Mouse (Mus musculus): ENCODE measurements around the gene Man1a.

Man1a gene

DNA sequence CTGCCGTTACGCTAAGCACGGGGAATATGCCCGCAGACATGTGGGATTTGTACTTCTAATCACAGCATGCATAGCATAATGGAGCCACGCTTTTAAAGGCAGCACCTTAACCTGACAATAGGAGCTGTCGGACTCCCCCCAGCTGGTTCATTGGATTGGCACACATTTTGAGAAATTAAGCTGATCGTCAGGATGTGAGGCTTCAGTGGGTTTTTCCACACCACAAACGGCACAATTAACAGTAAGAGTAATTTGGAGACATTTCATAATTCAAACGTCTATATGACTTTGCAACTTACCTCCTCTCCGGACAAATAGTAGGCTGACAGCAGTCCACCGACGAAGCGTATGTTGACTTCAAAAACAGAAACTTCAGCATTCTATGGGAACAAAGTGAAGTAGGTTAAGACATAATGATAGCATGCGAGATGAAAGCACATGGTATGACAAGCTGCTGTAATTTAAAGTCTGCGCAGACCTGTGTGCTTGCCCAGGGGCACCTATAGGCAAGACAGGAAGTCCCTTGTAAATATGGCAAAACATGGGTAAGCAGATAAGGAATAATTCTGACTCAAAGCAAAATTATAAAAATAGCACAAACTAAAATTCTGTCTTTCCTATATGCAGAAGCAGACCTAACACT, 62.2 kb downstream of the Man1a start:
- no peak for DNase-seq (ENCODE audit: low read depth)

DNA sequence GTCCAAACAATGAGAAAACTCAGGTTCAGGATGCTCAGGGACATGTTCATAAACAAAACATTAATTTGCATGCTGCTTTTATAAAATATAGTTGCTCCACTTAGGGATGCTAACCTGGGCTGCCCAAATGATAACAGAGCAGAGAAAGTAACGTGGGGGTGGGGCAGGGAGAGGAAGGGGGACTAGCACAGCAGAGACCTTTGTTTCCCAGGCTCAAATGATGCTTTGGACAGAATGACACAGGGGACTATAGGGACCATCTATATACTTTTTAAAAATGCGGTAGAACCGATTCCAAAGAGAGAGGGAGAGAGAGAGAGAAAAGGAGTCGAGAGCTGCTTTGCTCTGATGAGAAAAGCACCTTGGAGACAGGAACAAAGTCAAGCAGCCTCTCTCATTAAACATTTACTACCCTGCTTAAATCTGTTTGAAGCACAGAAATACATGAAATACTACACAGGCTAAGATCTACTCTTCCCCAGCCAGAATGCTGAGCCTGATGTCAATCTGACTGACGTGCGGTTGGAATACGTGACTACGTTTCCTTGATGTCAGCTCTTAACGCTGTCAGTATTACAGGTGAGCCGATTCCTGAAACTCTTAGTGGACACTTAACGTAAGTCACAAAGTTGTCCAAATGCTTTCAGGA, 63.1 kb downstream of the Man1a start:
- DNase-seq (ENCODE audit: low read depth) = no peak

DNA sequence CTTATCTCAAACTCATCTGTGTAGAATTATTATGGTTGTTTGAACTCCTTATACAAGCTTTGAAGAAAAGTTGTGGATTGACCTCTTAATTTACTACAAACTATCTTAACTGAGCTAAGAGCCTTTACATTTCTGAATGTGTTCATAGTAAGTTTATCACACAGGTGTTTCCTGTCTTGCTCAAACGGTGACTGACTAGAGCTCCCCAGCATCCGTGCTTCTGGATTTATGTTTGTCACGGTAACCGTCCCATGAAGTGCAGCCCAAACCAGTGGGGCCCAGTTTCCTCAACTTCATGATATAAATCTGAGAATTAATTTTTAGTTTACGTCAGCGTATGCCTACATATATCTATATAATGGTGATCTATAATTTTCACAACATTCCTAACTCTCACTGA, 67.3 kb downstream of the Man1a start:
- DNase-seq (ENCODE audit: low read depth) = peak; percentile 44

DNA sequence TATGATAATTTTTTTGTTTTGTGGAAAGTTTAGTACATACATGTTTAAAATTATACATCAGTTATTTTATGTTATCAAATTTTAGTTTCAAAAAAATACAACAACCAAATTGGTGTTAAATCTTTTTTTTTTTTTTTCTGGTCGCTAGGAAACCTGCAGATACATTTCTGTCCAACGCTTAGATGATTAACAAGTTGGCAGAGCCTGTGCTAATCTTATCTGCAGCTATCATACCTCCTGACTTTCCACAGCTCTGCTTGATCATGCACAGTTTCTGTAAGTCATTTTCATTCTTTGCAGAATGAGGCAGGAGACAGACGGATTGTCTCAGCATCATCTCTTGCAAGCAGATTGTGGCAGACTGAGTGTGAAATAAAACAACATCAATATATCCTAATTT, 69.5 kb downstream of the Man1a start:
- no peak for DNase-seq (ENCODE audit: low read depth)

DNA sequence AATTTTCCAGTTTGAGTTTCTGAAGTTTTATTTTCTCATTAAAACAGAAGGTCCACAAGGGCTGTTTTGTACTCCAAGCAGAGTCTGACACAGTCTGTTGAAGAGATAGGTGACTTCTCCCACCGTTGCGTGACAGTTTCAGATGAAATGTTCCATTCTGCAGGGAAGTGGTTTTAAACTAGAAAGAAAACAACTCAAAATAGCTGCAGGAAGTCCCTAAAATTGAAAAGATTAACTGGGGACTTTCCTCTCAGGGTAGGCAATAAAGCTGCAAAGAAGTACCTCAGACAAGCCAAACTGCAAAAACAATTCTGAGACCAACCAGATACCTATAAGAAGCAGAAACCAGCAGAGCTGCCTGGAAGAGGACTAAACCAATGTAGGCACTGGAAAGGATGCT, 70.6 kb downstream of the Man1a start:
- DNase-seq (ENCODE audit: low read depth) = peak; percentile 71

DNA sequence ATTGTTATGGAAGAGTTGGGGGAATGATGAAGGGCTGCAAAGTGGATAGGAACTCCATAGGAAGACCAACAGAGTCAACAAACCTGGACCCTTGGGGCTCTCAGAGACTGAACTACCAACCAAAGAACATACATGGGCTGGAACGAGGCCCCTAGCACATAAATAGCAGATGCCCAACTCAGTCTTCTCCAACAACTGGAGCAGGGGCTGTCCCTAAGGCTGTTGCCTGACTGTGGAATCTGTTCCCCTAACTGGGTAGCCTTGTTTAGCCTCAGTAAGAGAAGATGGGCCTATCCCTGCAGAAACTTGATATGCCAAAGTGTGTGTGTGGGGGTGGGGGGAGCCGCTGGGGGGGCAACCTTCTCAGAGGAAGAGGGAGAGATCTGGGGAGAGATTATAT, 73.5 kb downstream of the Man1a start:
- DNase-seq (ENCODE audit: low read depth) = no peak

DNA sequence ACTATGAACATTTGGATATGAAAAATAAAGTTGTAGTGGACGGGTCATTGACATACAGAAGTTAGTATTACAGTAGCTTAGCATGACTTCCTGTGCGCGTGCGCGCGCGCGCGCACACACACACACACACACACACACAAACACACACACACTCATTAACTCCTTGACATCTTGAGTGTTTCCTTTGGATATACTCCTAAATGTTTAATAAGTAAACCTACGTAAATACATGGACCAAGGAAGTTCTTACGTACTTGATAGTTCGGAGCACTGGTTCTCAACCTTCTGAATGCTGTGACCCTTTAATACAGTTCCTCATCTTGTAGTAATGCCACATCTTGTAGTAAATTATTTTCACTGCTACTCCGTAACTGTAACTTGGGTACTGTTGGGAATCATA, 79.1 kb downstream of the Man1a start:
- no peak for DNase-seq (ENCODE audit: low read depth)

DNA sequence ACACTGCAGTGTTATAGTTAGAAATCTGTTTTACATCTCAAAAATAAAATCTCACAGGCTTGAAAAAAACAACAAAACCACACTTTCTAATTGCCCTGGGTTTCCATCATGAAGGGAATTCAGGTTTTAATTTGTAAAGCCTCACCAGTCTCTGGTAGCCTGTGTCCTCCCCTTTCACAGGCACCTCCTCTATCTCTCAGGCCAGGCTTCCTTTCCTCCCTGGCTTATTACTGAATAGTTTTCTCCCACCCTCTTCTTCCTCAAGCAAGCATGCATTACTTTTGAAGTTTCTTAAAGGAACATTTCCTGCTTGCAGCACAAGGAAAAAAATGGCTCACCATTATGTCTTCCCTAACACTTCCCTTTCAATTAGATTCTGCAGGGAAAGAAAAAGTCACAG, 80.2 kb downstream of the Man1a start:
- DNase-seq (ENCODE audit: low read depth) = no peak

DNA sequence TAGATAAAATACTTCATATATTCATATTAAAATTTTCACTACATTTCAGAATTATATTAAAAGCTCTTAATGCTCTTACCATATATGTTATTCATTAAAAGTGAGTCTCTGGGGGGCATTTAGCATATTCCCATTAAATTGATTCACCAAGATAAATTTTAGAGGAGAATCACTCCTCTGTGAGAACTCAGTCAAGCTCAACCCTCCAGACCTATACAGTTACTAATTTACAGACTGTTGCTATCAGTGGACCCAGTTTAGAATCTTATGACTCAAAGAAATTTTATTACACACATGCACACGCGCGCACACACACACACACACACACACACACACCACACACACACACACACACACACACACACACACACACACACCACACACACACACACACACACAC, 81.8 kb downstream of the Man1a start:
- DNase-seq (ENCODE audit: low read depth) = no peak

DNA sequence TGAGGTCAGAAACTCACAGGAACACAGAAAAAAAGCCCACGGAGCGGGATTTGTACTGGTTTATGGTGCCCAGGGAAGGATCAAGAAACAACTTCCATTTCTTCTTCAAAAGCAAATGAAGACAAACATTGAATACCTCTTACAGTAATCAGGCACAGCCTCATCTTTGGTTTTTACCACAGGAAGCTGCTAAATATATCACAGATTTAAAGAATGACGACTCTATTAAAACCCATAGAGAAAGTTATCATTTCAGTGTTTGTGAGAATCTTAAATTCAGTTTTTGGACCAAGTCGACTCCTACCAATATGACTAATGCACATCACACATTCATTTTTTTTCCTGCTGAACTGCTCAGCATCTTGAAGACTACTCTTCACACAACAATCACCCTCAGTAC, 86.0 kb downstream of the Man1a start:
- no peak for DNase-seq (ENCODE audit: low read depth)

DNA sequence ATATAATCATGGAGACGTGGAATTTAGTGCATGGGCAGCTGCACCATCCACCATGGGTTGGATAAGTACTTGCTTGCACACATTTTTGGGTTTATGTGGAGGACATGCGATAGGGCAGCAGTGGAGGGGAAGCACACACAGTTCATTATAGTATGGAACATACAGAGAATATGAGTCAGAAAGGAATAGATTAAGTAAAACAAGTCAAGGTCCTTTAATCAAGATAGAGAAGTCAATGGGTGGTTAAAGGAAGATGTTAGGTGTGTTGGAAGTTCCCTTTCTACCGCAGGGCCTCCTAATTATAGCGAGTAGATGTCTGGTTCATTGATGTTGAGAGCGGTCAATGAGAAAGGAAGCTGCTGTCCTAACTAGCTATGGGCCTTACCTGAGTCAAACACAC, 91.5 kb downstream of the Man1a start:
- peak; percentile 16 for DNase-seq (ENCODE audit: low read depth)

DNA sequence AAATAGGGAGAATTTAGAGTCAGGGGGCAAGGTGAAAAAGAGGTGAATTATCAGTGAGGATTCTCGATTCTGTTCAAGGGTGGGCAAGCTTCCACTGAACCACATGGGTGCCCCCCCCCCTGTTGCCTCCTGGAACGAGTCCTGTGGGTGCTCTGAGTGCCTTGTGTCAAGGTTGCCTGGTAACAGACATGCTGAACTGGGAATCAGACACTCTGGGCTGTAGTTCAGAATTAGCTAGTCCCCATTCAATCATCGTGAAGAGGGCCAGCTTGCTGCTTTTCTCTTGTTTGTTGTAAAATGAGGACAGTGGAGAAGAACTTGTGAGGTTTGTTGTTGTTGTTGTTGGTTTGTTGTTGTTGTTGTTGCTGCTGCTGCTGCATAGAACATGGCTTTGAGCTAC, 92.3 kb downstream of the Man1a start:
- no peak for DNase-seq (ENCODE audit: low read depth)

DNA sequence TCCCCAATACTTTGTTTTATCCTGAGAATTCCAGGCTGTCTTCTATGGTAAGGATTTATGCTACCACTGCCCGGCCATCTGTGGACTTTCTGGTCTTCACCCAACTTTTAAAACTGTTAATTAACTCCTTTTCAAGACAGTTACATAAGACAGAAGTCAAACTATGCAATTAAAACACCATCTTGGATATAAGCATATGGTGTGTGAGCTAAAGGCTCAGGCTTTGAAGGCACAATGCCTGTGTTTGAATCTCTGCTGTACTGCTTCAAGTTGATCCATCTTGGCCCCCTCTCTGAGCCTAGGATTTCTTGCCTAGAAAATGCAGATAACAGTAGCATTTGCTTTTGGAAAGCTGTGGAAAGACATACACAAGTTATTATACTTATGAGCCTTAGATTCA, 97.8 kb downstream of the Man1a start:
- DNase-seq (ENCODE audit: low read depth) = no peak

DNA sequence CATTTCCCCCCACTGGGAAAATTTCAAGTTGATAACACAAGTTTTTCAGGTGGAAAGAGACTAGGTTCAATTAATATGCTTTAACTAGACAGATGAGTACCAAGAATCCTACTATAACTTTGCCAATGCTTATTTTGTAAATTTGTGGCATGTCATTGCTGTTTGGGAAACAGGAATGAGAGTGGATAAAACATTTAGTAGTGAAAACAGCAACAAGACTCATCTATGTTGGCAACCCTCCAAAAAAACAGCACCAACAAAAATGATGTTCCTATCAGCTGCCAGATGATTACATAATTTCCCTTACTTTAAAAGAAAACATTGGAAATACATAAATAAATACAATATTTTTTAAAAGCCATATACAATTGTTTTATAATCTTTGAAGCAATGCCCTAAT, 102.2 kb downstream of the Man1a start:
- no peak for DNase-seq (ENCODE audit: low read depth)

DNA sequence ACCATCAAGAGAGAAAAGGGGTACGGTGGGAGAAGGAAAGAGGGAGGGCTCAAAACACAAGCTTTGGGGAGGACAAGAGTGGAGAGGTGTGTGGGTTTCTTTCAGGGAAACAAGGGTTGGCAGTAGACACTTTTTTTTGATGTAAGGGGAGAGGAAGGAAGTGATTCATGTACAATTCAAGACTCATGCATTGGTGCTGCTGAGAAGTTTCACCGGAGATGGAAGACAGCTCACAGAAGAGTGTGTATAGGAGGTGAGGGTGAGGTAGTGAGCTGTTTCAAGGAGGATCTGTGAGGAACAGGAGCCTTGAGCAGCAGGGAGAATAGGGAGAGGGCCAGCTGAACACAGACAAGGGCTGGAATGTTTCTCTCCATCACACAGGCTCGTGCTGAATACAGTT, 116.7 kb downstream of the Man1a start:
- DNase-seq (ENCODE audit: low read depth) = no peak

DNA sequence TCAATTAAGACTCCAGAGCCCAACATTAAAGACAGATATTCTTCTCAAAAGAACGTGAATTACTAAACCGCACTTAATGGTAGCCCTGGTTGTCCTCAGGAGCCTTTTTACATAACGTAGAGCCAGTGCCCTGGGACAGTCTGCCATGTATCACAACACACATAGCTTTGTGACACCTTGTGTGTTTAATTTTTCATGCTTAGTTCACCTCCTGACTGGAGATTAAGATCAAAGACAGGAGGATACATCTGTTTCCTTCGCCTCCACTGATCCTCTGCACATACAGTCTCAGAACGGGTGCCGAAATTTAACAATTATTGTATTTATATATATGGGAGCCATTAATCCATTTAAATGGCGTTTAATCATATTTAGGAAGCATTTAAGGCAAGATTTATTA, 134.8 kb downstream of the Man1a start:
- DNase-seq (ENCODE audit: low read depth) = no peak

DNA sequence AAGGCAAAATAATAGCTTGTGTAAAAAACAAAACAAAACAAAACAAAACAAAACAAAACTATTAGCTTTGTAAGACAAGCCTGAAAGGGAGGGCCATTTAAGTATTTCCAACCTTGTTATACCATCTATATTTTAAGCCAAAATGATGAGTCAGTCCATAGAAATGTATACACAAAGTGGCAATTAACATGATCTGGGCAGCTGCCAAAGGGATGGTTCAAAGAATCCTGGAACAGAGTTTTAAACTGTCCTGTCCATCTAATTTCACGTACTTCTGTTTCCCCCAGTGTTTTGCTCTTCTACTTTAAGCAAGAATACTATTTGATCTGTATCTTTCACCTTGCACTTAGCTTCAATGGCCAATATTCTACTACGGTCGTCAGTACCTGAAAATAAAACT, 138.2 kb downstream of the Man1a start:
- no peak for DNase-seq (ENCODE audit: low read depth)

DNA sequence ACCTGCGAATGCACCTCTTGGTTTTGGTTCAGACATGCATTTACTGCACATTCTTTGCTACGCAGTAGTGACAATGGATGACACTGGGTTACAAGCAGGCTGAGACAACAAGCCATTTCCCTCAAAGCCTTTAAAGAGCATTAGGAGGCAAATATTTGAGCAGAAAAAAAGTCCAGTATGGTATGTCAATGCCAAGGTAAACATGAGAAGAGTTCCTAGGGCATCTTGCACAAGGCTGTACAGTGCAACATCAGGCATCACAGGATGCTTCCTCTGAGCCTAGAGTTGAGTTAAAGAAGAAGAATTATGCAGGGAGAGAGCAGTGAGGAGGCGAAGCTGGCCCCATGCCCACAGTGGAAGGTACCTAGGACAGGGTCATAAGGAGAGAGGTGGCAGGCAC, 140.3 kb downstream of the Man1a start:
- no peak for DNase-seq (ENCODE audit: low read depth)

DNA sequence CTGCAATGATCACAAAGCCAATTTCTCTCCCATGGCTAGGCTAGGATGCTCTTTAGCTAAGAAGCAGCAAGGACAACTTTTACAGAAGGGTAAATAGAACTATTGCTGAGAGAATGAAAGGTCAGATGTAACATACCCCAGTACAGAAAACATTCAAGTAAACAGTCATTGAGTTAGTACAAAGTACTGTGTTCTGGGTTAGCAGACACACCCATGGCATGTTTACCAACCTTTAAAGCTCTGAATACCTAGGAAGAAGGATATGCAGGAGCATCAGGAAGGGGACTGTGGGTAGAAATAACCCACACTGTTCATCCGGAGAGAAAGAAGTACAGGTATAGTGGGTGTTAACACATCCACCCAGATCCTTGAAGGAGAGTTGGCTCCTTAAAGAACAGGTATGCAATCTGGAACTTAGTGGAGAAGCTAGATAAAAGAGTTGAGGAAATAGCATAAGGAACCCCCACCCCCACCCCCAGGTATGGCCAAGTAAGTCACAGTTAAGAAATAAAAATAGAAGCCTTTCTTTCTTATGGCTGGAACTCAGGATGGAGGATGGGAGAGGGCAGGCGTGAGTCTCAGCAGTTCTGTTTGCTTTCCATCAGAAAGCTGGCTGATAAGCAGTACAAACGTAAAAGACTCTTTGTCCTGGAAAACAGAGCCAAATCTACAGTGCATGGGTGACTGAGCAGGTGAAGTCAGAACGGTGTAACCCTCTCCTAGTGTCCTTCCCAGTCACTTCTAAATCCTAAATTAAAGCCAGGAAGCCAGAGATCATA, 146.5 kb downstream of the Man1a start:
- DNase-seq (ENCODE audit: low read depth) = no peak

DNA sequence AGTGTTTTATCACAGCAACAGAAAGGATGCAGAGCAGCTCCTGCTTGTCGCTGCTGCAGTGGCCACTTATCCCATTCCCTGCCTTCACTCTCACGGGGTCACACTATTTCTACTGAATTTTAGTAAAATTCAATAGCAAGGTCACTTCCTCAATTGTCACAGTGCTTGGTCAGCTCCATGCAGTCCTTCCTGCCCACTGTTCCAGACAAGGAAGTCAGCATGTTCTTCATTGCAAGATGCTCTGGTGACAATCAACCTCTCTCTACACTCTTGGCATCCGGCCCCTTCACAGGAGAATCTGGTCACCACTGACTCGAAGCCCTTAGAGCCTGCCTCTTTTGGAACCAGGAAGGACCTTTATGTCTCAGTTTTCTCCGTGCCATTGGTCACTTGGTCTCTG, 148.5 kb downstream of the Man1a start:
- no peak for DNase-seq (ENCODE audit: low read depth)

DNA sequence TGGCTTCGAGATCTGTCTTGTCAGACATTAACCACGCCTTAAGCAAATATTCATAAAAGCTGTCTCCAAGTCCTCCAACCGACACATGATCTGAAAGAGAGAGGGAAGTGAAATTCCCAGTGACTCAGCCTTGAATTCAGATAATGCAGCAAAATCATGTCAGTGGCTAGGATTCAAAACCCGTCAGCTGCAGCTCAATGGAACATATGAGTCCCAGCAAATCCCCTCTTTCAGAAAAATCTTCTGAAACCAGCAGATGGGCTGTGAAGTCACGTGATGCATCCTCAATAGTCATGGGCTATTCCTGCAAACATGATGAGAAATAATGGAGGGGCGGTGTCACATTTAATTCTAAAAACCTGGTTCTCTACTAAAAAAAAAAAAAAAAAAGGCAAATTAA, 151.0 kb downstream of the Man1a start:
- no peak for DNase-seq (ENCODE audit: low read depth)

DNA sequence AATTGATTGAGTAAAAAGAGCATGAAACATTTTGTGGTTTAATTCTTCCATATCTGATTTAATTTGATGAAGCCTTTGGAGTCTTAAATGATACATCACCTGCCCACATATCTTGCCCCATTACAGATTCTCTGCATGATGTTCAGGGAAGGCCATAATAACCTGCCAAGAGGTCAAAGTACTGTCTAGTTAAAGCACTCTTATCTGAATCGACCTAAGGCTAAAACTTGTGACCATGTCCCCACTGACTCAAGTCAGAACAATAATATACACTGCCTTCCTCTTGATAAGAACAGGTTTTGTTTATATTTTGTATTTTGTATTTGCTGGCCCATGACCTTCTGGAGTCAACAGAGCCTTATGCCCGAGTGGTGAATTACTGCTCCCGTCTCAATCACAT, 154.2 kb downstream of the Man1a start:
- no peak for DNase-seq (ENCODE audit: low read depth)

DNA sequence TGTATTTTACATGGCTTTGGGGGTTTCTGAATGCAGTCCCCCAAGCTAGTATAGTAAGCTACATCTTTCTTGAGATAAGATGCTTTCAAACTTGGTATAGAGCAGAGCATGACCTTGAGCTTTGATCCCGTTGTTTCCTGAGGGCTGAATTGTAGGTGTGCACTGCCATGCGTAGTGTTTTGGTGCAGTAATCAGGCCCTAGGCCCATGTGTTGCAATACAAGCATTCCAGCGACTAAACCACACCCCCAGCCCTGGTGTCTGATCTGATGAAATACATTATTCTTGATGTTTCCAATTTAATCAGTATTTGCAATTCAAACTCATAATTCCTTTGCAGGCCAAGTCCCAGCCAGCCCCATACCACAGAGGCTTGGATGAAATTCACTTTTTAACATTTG, 158.9 kb downstream of the Man1a start:
- no peak for DNase-seq (ENCODE audit: low read depth)

DNA sequence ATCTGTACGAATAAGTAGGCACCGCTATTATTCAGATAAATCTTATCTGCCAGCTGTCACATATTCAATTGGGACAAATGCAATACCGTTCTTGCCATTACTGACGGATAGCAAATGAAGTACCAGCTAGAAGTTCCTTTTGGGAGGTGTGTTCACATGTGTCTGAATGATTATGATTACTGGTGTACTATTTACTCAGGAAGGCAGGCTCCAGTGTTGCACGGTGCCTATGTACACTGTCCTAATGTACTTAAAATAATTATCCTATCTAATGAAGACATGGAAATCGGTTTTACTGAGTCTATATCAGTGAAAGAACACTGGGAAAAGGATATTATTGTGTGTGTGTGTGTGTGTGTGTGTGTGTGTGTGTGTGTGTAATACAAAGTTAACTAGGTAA, 160.7 kb downstream of the Man1a start:
- no peak for DNase-seq (ENCODE audit: low read depth)
